Mouse (Mus musculus): ENCODE data around the gene Pphln1.

The Pphln1 gene

GRCm38 (mm10) chr15:93504808-93505207 is 106.7 kb downstream of the Pphln1 start:
- DNase-seq (ENCODE audit: low read depth): no peak

GRCm38 (mm10) chr15:93510690-93511336 is 112.7 kb downstream of the Pphln1 start:
- DNase-seq (ENCODE audit: low read depth): no peak

GRCm38 (mm10) chr15:93512437-93512836 is 114.3 kb downstream of the Pphln1 start:
- DNase-seq (ENCODE audit: low read depth): no peak

- DNase-seq (ENCODE audit: low read depth): peak; percentile 35
Measured at GRCm38 (mm10) chr15:93513939-93514341, 115.8 kb downstream of the Pphln1 start.

GRCm38 (mm10) chr15:93515316-93515715 is 117.2 kb downstream of the Pphln1 start:
- DNase-seq (ENCODE audit: low read depth): no peak

GRCm38 (mm10) chr15:93517022-93517565 is 118.9 kb downstream of the Pphln1 start:
- peak; percentile 57 for DNase-seq (ENCODE audit: low read depth)

- DNase-seq (ENCODE audit: low read depth): peak; percentile 59
Measured at GRCm38 (mm10) chr15:93518143-93518902, 120.2 kb downstream of the Pphln1 start.

- peak; percentile 74 for DNase-seq (ENCODE audit: low read depth)
Measured at GRCm38 (mm10) chr15:93518941-93519835, 121.0 kb downstream of the Pphln1 start.

- DNase-seq (ENCODE audit: low read depth): peak; percentile 51
Measured at GRCm38 (mm10) chr15:93519836-93520826, 122.0 kb downstream of the Pphln1 start.

- DNase-seq (ENCODE audit: low read depth): no peak
Measured at GRCm38 (mm10) chr15:93521088-93521786, 123.1 kb downstream of the Pphln1 start.

- no peak for DNase-seq (ENCODE audit: low read depth)
Measured at GRCm38 (mm10) chr15:93521787-93522180, 123.6 kb downstream of the Pphln1 start.

- peak; percentile 42 for DNase-seq (ENCODE audit: low read depth)
Measured at GRCm38 (mm10) chr15:93525305-93525917, 127.3 kb downstream of the Pphln1 start.

GRCm38 (mm10) chr15:93529831-93530702 is 131.9 kb downstream of the Pphln1 start:
- DNase-seq (ENCODE audit: low read depth): no peak

- DNase-seq (ENCODE audit: low read depth): no peak
Measured at GRCm38 (mm10) chr15:93530703-93531032, 132.5 kb downstream of the Pphln1 start.

- DNase-seq (ENCODE audit: low read depth): no peak
Measured at GRCm38 (mm10) chr15:93536191-93536590, 138.0 kb downstream of the Pphln1 start.

- DNase-seq (ENCODE audit: low read depth): no peak
Measured at GRCm38 (mm10) chr15:93537745-93538144, 139.6 kb downstream of the Pphln1 start.

GRCm38 (mm10) chr15:93538551-93539205 is 140.5 kb downstream of the Pphln1 start:
- no peak for DNase-seq (ENCODE audit: low read depth)

GRCm38 (mm10) chr15:93539415-93539814 is 141.3 kb downstream of the Pphln1 start:
- DNase-seq (ENCODE audit: low read depth): no peak
